Mouse (Mus musculus) kidney, postnatal 25 days (tissue): ENCODE results near the gene Olfr381.
"Not testable (repeated sequence)": the region's sequence is repeated elsewhere in the genome, so short reads cannot be mapped to it uniquely, and the experiment has no call there.

Source experiments
- DNase-seq, 2 experiments: peaks; one replicate each; pipeline ENCODE4 v3.0.0; 2021; ENCODE audit warnings: mixed read lengths in 2 of 2

Olfr381 gene

GRCm38 (mm10) chr11:73491503-73491902 lies at the start of gene Olfr381:
Olfr381 (minus strand) TSS chr11:73491603.
- no peak for DNase-seq

GRCm38 (mm10) chr11:73528971-73529370 lies 37.6 kb upstream of the Olfr381 start:
- not testable (repeated sequence) for DNase-seq

GRCm38 (mm10) chr11:73517097-73517496 lies 25.7 kb upstream of the Olfr381 start, which contains the start of gene Olfr382:
Olfr382 (minus strand) TSS chr11:73517197.
- DNase-seq: no peak

- DNase-seq: no peak
Observed at GRCm38 (mm10) chr11:73457408-73457807, 34.0 kb downstream of the Olfr381 start, which contains the start of gene Olfr380. Olfr380 (minus strand) TSS chr11:73457508.
